Mouse (Mus musculus): ENCODE measurements around the gene Nfic. TPM values are rescaled to one million over a fixed set of nuclear protein-coding genes. Genes with fewer than 3 reads are reported as not detected.

Nfic gene
- polyA plus RNA-seq, 1 experiment from 2014 or later, result 92.0 TPM

GRCm38 (mm10) chr10:81401521-81402226 is 53.8 kb downstream of the Nfic start:
- WGBS, result 6% methylated on average over 18 of the region's 18 CpGs
- no peaks in the 10 kb centered on the region for H3K27me3 ChIP-seq (ENCODE audit: insufficient read depth, low read length)
- H3K4me2 ChIP-seq (replicated peaks; ENCODE audit: low read depth, low read length), result peak overlapping the region; percentile 42
- H3K9ac ChIP-seq (replicated peaks; ENCODE audit: low read length), result peak overlapping the region; percentile 51
- H3K27ac ChIP-seq (ENCODE audit: low read length), result peak overlapping the region; percentile 95
- H3K9me3 ChIP-seq (ENCODE audit: low read length), result no peaks in the 10 kb centered on the region
- peaks cover 44% of the 10 kb centered on the region for H3K4me1 ChIP-seq (ENCODE audit: insufficient read depth, low read length)
- 0 out of 2 replicates have a peak overlapping the region, but pooled peaks have one; percentile 9 for H3K4me3 ChIP-seq (ENCODE audit: low read length)
- peaks cover 50% of the 10 kb centered on the region; the same call in 1 of the 2 replicates for H3K36me3 ChIP-seq (ENCODE audit: insufficient read depth, low read length)
- peak; percentile 84 for ATAC-seq (ENCODE audit: low FRiP score, low TSS enrichment)

GRCm38 (mm10) chr10:81401205-81401520 is 54.3 kb downstream of the Nfic start:
- H3K36me3 ChIP-seq (ENCODE audit: insufficient read depth, low read length), result peaks cover 44% of the 10 kb centered on the region; the same call in 1 of the 2 replicates

GRCm38 (mm10) chr10:81400371-81401204 is 54.8 kb downstream of the Nfic start:
- H3K4me1 ChIP-seq (ENCODE audit: insufficient read depth, low read length), result peaks cover 45% of the 10 kb centered on the region
- no peak overlapping the region for H3K4me2 ChIP-seq (replicated peaks; ENCODE audit: low read depth, low read length)
- peak overlapping the region; percentile 95 for H3K27ac ChIP-seq (ENCODE audit: low read length)
- no peak overlapping the region; the same call in 1 of the 2 replicates for H3K9ac ChIP-seq (replicated peaks; ENCODE audit: low read length)
- 67% methylated on average over 22 of the region's 22 CpGs for WGBS
- ATAC-seq (ENCODE audit: low FRiP score, low TSS enrichment), result no peak
- no peaks in the 10 kb centered on the region for H3K27me3 ChIP-seq (ENCODE audit: insufficient read depth, low read length)
- H3K4me3 ChIP-seq (ENCODE audit: low read length), result no peak overlapping the region
- peaks cover 39% of the 10 kb centered on the region; the same call in 1 of the 2 replicates for H3K36me3 ChIP-seq (ENCODE audit: insufficient read depth, low read length)
- no peaks in the 10 kb centered on the region for H3K9me3 ChIP-seq (ENCODE audit: low read length)

More at GRCm38 (mm10) chr10:81401205-81401520, 54.3 kb downstream of the Nfic start:
- Histone ChIP-seq H3K4me3 (ENCODE audit: low read length) (no peak overlapping the region), H3K4me2 (replicated peaks; ENCODE audit: low read depth, low read length) (no peak overlapping the region), H3K9ac (replicated peaks; ENCODE audit: low read length) (peak overlapping the region; percentile 51), H3K27ac (ENCODE audit: low read length) (peak overlapping the region; percentile 95), H3K4me1 (ENCODE audit: insufficient read depth, low read length) (peaks cover 45% of the 10 kb centered on the region), H3K27me3 (ENCODE audit: insufficient read depth, low read length) (no peaks in the 10 kb centered on the region), H3K9me3 (ENCODE audit: low read length) (no peaks in the 10 kb centered on the region)
- WGBS, result 35% methylated on average over 10 of the region's 10 CpGs
- ATAC-seq (ENCODE audit: low FRiP score, low TSS enrichment), result peak; percentile 1; the same call in 1 of the 2 replicates

GRCm38 (mm10) chr10:81399798-81400308 is 55.6 kb downstream of the Nfic start:
- no peak overlapping the region for H3K9ac ChIP-seq (replicated peaks; ENCODE audit: low read length)
- no peaks in the 10 kb centered on the region for H3K27me3 ChIP-seq (ENCODE audit: insufficient read depth, low read length)
- H3K4me2 ChIP-seq (replicated peaks; ENCODE audit: low read depth, low read length), result no peak overlapping the region
- 84% methylated on average over 18 of the region's 18 CpGs for WGBS
- no peaks in the 10 kb centered on the region for H3K9me3 ChIP-seq (ENCODE audit: low read length)
- no peak overlapping the region for H3K4me3 ChIP-seq (ENCODE audit: low read length)
- ATAC-seq (ENCODE audit: low FRiP score, low TSS enrichment), result no peak
- H3K4me1 ChIP-seq (ENCODE audit: insufficient read depth, low read length), result peaks cover 44% of the 10 kb centered on the region
- H3K27ac ChIP-seq (ENCODE audit: low read length), result no peak overlapping the region
- H3K36me3 ChIP-seq (ENCODE audit: insufficient read depth, low read length), result peaks cover 35% of the 10 kb centered on the region; the same call in 1 of the 2 replicates

GRCm38 (mm10) chr10:81399296-81399695 is 56.1 kb downstream of the Nfic start:
- peaks cover 40% of the 10 kb centered on the region for H3K4me1 ChIP-seq (ENCODE audit: insufficient read depth, low read length)

GRCm38 (mm10) chr10:81396749-81397148 is 58.7 kb downstream of the Nfic start:
- Histone ChIP-seq H3K4me3 (ENCODE audit: low read length) (no peak overlapping the region), H3K9me3 (ENCODE audit: low read length) (no peaks in the 10 kb centered on the region), H3K27ac (ENCODE audit: low read length) (no peak overlapping the region), H3K27me3 (ENCODE audit: insufficient read depth, low read length) (no peaks in the 10 kb centered on the region), H3K4me2 (replicated peaks; ENCODE audit: low read depth, low read length) (no peak overlapping the region), H3K36me3 (ENCODE audit: insufficient read depth, low read length) (peaks cover 29% of the 10 kb centered on the region; the same call in 1 of the 2 replicates), H3K4me1 (ENCODE audit: insufficient read depth, low read length) (peaks cover 37% of the 10 kb centered on the region), H3K9ac (replicated peaks; ENCODE audit: low read length) (peak overlapping the region; percentile 31; the same call in 1 of the 2 replicates)
- 76% methylated on average over 5 of the region's 5 CpGs for WGBS
- ATAC-seq (ENCODE audit: low FRiP score, low TSS enrichment), result no peak

More at GRCm38 (mm10) chr10:81399296-81399695, 56.1 kb downstream of the Nfic start:
- peaks cover 30% of the 10 kb centered on the region; the same call in 1 of the 2 replicates for H3K36me3 ChIP-seq (ENCODE audit: insufficient read depth, low read length)
- H3K4me3 ChIP-seq (ENCODE audit: low read length), result no peak overlapping the region
- no peaks in the 10 kb centered on the region for H3K27me3 ChIP-seq (ENCODE audit: insufficient read depth, low read length)
- H3K9ac ChIP-seq (replicated peaks; ENCODE audit: low read length), result no peak overlapping the region
- WGBS, result 62% methylated on average over 5 of the region's 5 CpGs
- H3K27ac ChIP-seq (ENCODE audit: low read length), result no peak overlapping the region
- H3K4me2 ChIP-seq (replicated peaks; ENCODE audit: low read depth, low read length), result no peak overlapping the region
- no peak for ATAC-seq (ENCODE audit: low FRiP score, low TSS enrichment)
- no peaks in the 10 kb centered on the region for H3K9me3 ChIP-seq (ENCODE audit: low read length)

GRCm38 (mm10) chr10:81395865-81396264 is 59.6 kb downstream of the Nfic start:
- no peaks in the 10 kb centered on the region for H3K9me3 ChIP-seq (ENCODE audit: low read length)
- no peak for ATAC-seq (ENCODE audit: low FRiP score, low TSS enrichment)
- H3K27me3 ChIP-seq (ENCODE audit: insufficient read depth, low read length), result no peaks in the 10 kb centered on the region
- peaks cover 29% of the 10 kb centered on the region; the same call in 1 of the 2 replicates for H3K36me3 ChIP-seq (ENCODE audit: insufficient read depth, low read length)
- H3K4me1 ChIP-seq (ENCODE audit: insufficient read depth, low read length), result peaks cover 29% of the 10 kb centered on the region
- H3K27ac ChIP-seq (ENCODE audit: low read length), result no peak overlapping the region
- WGBS, result 88% methylated on average over 4 of the region's 4 CpGs
- 0 out of 2 replicates have a peak overlapping the region, but pooled peaks have one; percentile 19 for H3K9ac ChIP-seq (replicated peaks; ENCODE audit: low read length)
- no peak overlapping the region for H3K4me2 ChIP-seq (replicated peaks; ENCODE audit: low read depth, low read length)
- no peak overlapping the region for H3K4me3 ChIP-seq (ENCODE audit: low read length)

GRCm38 (mm10) chr10:81395127-81395526 is 60.3 kb downstream of the Nfic start:
- WGBS, result 20% methylated on average over 5 of the region's 5 CpGs
- Histone ChIP-seq H3K4me3 (ENCODE audit: low read length) (no peak overlapping the region), H3K27me3 (ENCODE audit: insufficient read depth, low read length) (no peaks in the 10 kb centered on the region), H3K9me3 (ENCODE audit: low read length) (no peaks in the 10 kb centered on the region), H3K36me3 (ENCODE audit: insufficient read depth, low read length) (peaks cover 26% of the 10 kb centered on the region; the same call in 1 of the 2 replicates), H3K9ac (replicated peaks; ENCODE audit: low read length) (no peak overlapping the region), H3K4me2 (replicated peaks; ENCODE audit: low read depth, low read length) (no peak overlapping the region), H3K4me1 (ENCODE audit: insufficient read depth, low read length) (peaks cover 25% of the 10 kb centered on the region), H3K27ac (ENCODE audit: low read length) (no peak overlapping the region)
- ATAC-seq (ENCODE audit: low FRiP score, low TSS enrichment), result no peak

GRCm38 (mm10) chr10:81393456-81394063 is 61.9 kb downstream of the Nfic start:
- H3K9me3 ChIP-seq (ENCODE audit: low read length), result no peaks in the 10 kb centered on the region
- peaks cover 35% of the 10 kb centered on the region for H3K4me1 ChIP-seq (ENCODE audit: insufficient read depth, low read length)
- 7% methylated on average over 19 of the region's 19 CpGs for WGBS
- H3K4me3 ChIP-seq (ENCODE audit: low read length), result peak overlapping the region; percentile 36
- H3K36me3 ChIP-seq (ENCODE audit: insufficient read depth, low read length), result peaks cover 14% of the 10 kb centered on the region; the same call in 1 of the 2 replicates
- peak; percentile 7; the same call in 1 of the 2 replicates for ATAC-seq (ENCODE audit: low FRiP score, low TSS enrichment)
- H3K9ac ChIP-seq (replicated peaks; ENCODE audit: low read length), result peak overlapping the region; percentile 62
- peak overlapping the region; percentile 44 for H3K27ac ChIP-seq (ENCODE audit: low read length)
- no peaks in the 10 kb centered on the region for H3K27me3 ChIP-seq (ENCODE audit: insufficient read depth, low read length)
- peak overlapping the region; percentile 56 for H3K4me2 ChIP-seq (replicated peaks; ENCODE audit: low read depth, low read length)
